Mouse (Mus musculus) c-Kit-positive CD71-positive TER-119-positive erythroid progenitor cells, embryonic 14.5 days (primary cell): Measurements from ENCODE around the gene Srpx2.

Experiments used
- DNase-seq: peaks from one replicate; pipeline ENCODE4 v3.0.0-alpha.2; 2013; ENCODE audit warnings: low spot score

The Srpx2 gene

DNA sequence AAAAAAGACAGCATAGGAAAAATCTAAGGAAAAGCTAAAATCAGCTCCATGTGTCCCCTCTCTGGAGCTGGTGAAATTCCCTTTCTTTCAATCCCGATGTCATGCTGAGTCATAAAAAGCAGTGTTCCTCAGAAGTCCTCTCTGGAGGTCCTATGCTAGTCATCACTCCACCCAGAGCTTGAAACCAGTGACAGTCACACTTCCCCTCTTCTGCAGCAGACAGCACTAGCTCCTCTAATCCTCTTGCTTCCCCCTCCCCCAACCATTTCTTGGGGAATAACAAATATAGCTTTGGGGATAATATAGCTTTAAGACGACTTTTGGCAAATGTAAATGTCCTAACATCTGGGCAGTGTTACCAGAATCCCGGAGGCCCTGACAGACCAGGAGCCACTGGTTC lies at the start of gene Srpx2:
Srpx2 (plus strand) TSS at position 166 of the 400 bp plus-strand sequence.
- no peak for DNase-seq

GRCm38 (mm10) chrX:133869743-133870142 lies 38.5 kb upstream of the Srpx2 start:
- no peak for DNase-seq

GRCm38 (mm10) chrX:133887308-133887707 lies 20.9 kb upstream of the Srpx2 start:
- no peak for DNase-seq

- DNase-seq, result no peak
These were observed 20.1 kb upstream of the Srpx2 start for GRCm38 (mm10) chrX:133888111-133888510.

- DNase-seq, result peak; percentile 54
These were observed 10.1 kb upstream of the Srpx2 start, which contains the start of gene Tspan6 for GRCm38 (mm10) chrX:133898014-133898542. Tspan6 (minus strand) TSS chrX:133898429.

DNA sequence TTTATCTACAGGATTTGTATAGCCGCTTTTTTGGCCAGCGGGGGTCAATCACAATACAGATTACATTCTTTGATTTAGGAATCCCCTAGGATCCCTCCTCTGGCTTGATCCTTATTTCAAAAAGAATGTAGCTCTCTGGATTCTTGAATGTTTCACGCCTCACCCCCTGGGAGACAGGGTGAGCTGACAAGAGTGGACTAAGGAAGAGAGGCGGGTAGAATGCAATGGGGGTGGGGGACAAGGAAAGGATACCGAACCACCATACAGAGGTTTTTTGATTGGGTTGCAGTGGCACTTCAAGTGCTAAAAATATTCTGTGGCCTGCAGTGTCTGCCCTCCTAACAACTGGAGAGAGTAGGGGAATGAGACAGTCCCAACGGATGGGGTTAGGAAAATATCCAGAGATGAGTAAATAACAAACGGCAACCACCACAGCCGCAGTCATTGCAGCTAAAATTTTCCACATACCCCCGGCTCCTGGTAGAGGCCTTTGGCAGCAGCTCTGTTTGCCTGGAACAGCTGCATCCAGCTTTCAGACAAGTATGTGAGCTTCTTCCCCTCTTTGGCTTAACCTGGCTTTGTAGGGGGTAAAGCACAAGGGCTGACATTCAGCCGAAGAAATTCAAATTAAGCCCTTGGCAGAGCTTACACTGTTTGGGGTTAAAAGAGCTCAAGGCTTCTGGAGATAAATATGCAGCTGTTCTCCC lies 3.3 kb downstream of the Srpx2 start:
- no peak for DNase-seq

DNA sequence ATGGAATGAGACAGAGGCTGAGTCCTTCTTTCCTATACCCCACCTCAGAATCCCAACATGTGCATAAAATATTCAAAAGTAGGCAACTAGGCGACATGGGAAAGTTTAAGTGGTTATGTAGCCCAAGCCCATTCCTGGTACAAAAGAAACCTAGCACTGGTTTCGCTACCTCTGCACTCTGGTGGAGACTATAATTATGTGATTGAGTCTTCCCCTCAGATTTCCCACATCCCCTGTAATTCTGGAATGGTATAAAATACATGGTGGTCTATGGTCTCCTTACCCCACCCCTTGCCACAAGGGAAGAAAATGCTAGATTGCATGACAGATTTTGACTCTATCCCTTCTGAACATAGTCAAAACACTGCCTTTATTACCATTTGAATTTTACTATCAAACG lies 4.8 kb downstream of the Srpx2 start:
- DNase-seq, result no peak

- DNase-seq, result no peak
These were observed 6.0 kb downstream of the Srpx2 start for GRCm38 (mm10) chrX:133914219-133914618.

DNA sequence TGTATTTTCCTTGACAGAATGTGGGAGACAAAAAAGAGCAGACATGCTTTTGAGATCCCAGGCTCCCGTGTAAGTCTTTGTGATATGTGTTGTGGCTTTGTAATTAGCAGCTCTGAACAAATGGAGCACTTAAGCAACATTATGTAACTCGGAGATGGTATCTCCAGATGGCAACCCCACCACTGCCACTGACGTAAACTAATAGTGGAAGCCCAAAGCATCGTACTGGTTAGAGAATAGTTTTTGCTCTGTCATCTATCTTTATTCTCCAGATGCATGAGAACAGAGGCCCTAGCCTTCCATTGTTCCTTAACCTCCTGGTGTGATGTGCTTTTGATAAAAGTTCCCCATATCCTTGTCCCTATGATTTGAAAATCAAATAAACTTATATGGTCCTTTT lies 13.0 kb downstream of the Srpx2 start:
- no peak for DNase-seq

- DNase-seq, result no peak
These were observed 18.5 kb downstream of the Srpx2 start for GRCm38 (mm10) chrX:133926760-133927159.

- DNase-seq, result peak; percentile 42
These were observed 23.2 kb downstream of the Srpx2 start for GRCm38 (mm10) chrX:133931302-133932013.

GRCm38 (mm10) chrX:133936605-133937225 lies 28.5 kb downstream of the Srpx2 start:
- no peak for DNase-seq

DNA sequence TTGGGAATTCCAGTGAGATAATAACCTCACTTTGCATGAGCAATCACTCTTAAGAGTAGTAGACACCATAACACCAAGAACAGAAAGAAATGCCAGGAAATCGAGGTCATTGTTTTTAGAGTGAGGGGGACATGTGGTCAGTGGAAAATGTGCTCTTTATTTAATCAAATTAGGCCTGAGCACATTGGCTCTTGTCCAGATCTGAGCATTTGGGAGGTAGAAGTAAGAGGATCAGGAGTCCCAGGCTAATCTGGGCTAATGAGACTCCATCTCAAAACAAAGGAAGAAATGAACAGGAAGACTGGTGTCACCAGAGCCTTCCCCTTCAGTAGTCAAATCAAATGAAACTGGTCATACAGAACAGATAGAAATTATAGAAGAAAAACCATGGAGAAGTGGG lies 31.3 kb downstream of the Srpx2 start:
- DNase-seq, result no peak

DNA sequence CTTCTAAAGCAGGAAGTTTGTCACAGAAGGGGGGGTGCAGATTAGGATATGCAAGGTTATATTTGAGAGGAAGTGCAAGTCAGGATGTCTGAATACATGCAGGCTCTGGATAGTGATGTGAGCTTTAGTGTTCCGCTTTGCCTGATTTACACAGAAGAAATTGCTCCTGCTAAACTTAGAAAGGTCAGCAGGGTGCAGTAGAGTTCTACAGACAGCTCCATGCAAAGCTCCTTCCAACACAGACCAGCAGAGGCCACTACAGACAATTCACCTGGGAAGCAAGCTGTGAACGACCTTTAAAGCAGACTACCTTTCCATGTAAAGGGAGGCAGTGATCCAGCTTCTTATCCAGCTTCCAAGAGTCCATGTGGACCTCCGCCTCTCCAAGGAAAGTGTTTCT lies 39.2 kb downstream of the Srpx2 start:
- DNase-seq, result peak; percentile 12

DNA sequence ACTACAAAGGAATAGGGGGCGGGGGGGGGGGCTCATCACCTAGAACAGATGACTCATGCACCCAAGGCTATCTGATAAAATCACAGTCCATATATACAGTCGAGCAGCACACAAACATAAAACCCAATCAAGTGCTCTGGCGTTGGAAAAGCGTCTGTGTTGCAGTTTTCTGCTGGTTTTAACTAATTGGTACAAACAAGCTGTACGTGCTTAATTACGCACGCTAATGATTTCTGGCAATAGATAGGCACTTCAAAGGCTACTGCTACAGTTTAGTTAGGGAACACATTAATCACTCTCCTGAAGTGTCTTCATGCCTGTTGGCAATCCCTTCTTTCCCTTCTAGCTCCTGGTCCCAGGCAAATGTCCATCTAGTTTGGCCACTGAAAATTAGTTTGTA lies 46.4 kb downstream of the Srpx2 start:
- DNase-seq, result no peak

DNA sequence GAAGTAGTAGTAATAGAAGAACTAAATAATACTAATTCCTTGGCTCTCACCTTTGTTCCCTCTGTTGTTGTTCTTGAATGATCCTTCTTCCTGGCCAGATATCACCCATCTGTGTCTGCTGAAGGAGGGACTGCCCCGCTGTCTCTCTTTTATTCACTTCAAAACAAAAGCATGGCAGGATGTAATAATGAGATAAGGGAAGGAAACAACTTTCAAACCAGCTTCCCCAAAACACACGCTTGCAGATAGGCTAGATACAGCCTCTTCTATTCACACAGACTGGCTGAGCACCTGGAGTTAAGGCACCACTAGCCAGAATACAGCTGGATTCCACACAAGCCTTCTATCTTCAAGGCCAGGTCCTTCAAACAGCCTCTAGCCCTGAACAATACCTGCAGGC lies 52.4 kb downstream of the Srpx2 start:
- no peak for DNase-seq

GRCm38 (mm10) chrX:133964615-133965014 lies 56.4 kb downstream of the Srpx2 start:
- no peak for DNase-seq

- DNase-seq, result no peak
These were observed 73.2 kb downstream of the Srpx2 start, which contains the start of gene Sytl4 for GRCm38 (mm10) chrX:133981231-133982002. Sytl4 (minus strand) TSS chrX:133981812.
